Mouse (Mus musculus): ENCODE measurements at regions not wholly inside any gene's neighbourhood (a gene's known extent, or its start where the extent isn't known, plus 50 kb on each side); places are given as distances from the start of the nearest gene placed in this dataset.
"Not testable (repeated sequence)": the region's sequence is repeated elsewhere in the genome, so short reads cannot be mapped to it uniquely, and the experiment has no call there.

DNA sequence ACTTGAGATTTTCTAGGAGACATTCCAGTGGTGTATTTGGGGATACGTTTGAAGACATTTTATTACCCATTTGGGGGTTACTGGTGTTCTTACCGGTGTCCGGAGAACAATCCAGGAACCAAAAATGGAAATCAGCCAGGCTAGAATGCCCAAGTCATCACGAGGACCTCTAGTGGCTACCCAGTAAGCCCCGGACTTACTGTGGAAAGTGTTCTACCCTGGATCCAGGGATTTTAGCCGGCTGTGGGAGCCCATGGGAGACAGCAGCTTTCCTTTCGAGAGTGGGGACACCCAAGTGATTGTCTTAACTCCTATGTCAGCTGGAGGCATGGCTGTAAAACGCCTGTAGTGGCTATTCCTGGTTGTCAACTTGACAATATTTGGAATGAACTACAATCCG lies 77.0 kb upstream of the Lemd2 start:
- DNase-seq = no peak

DNA sequence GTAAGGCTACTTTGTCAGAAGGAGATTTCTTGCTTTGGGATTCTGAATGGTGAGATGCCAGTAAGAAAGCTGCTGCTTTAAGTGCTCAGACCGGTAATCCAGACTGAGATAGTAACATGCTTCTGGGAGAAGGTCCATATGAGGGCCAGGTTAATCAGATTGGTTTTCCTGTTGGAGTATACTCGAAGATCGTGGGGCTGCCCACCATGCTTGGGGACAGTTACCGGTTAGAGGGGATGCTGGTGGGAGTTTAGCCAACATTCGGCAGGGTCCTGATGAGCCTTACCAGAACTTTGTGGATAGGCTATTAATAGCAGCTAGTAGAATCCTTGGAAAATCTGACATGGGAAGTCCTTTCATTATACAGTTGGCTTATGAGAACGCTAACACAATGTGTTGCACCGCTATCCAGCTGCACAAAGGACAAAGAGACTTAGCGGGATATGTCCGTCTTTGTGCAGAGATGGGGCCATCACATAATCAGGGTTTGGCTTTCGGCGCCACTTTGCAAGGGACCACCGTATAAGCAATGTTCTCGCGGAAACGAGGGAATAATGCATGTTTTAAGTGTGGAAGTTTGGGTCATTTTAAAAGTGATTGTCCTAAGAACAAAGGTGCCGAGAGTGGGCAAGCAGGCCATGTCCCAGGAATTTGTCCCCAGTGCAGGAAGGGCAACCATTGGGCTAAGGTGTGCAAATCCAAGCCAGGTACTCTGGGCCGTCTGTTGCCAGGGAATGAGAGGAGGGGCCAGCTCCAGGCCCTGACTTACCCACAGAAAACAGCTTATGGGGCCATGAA lies 75.4 kb upstream of the Lemd2 start:
- DNase-seq = not testable (repeated sequence)

DNA sequence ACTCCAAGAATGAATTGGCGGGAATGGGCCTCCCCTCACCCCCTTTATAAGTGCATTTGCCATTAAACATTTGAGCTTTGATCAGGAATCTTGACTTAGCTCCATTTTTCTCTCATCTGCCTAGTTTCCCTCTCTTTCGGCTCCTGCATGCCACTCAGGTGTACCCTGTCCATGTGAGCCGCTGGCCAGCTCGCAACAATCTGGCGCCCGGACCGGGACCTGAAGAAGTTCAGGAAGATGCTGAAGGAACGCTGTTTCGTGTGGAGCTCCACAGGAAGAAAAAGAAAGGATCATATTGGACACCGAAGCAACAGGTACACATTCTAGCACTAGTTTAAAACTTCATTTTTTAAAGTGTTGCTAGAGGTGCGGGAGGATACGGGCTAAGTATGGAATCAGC lies 73.5 kb upstream of the Lemd2 start:
- not testable (repeated sequence) for DNase-seq

GRCm38 (mm10) chr17:27271756-27272155 lies 67.5 kb upstream of the Lemd2 start:
- DNase-seq = not testable (repeated sequence)

DNA sequence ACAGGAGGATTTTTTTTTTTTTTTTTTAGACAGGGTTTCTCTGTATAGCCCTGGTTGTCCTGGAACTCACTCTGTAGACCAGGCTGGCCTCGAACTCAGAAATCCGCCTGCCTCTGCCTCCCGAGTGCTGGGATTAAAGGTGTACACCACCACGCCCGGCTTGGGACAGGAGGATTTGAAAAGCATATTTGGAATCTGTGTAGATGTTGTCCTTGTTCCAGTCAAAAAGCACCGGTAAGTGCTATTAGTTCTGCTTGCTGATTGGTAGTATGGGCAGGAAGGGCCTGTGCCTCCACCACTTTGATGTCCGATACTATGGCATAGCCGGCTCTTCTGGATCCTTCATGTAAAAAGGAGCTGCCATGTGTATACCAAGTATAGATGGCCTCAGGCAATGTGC lies 66.5 kb upstream of the Lemd2 start:
- DNase-seq = not testable (repeated sequence)

DNA sequence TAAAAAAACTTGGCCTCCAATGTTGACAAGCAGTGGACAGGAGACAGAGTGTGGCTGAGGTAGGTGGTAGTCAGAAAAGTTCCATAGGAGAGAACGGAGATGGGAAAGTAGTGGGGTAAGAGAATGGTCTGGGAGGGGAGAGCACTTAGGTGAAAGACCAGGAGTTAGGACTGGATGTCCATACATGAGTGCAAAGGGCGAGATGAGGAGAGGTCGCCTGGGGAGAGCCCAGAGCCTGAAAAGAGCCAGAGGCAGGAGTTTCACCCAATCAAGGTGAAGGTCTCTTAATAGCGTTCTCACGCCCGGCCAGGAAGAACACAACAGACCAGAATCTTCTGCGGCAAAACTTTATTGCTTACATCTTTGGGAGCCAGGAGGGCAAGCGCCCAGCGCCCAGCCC lies 60.3 kb upstream of the Lemd2 start:
- not testable (repeated sequence) for DNase-seq

DNA sequence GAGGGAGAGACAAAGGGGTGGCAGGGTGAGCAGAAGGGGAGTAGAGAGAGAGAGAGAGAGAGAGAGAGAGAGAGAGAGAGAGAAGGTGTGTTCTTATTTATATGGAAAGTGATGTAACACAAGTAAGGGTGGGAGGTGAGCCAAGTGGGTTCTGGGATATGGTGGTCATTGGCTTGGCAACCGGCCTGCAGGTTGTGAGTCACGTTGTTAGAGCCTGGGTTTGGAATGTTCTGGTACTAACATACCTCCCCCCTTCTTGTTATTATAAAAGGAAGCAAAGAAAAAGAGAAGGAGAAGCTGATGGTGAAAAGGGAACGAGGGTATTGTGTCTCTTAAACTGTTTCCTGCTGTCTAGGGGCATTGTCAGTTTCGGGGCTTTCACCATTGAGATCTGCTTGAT lies 58.3 kb upstream of the Lemd2 start:
- no peak for DNase-seq

- DNase-seq = no peak
These were observed 57.7 kb upstream of the Lemd2 start for GRCm38 (mm10) chr17:27261981-27262380.

DNA sequence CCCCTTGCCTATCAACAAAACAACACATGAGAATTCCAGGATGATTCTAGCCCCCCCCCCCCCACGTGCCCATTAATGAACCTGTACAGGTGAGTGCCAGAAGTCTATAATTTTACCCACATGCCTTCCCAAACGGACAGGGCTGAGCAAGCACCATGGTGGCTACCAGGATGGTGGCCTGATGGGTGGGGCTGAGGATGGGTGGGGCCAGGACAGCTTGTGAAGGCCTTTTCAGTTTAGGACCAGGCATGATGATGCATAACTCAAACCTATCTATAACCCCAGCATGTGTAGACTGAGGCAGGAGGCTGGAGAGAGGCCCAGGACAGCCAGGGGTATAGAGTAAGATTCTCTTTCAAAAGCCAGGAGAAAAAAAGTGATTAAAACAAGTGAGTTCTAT lies 57.0 kb upstream of the Lemd2 start:
- no peak for DNase-seq

- no peak for DNase-seq
These were observed 55.8 kb upstream of the Lemd2 start for GRCm38 (mm10) chr17:27260116-27260515.

DNA sequence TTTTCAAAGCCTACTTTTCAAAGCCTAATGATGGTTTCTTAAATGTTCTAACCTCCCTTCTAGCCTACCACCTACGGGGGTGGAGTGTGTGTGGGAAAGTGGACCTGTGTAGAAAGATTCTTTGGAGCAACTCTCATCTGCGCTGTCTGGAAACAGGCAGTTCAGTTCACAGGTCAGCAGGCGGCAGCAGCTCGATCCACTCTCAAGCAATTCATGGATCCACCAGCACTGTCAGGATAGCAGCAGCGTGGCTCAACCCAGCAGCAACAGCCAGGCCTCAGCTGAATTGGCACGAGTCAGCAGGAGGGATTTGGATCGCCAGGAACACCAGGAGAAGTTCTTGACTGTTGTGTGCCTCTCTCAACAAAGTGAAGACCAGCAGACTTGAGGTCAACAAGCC lies 53.1 kb upstream of the Lemd2 start:
- DNase-seq = no peak

DNA sequence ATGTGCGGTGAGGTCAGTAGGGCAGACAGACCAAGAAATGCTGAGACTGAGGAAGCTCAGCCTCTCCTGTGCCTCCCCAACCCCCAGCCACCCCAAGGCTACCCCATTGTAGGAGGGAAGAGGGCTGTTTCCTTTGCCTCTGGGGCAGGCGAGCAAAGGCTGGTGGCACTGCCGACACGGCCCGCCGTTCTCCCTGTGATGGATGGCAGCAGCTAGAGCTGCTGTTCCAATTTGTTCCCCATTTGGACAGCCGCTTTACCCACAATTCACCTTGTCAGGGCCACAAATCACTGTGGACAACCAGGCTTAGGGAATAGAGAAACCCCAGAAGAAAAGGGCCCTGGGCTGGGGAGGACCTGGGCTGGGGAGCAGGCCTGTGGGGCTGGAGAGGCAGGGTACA lies 51.5 kb upstream of the Lemd2 start:
- no peak for DNase-seq

Measured in thymus, adult 18-20 months (tissue).